Mouse (Mus musculus): ENCODE measurements around the gene Nfib. TPM values are rescaled to one million over a fixed set of nuclear protein-coding genes. Genes with fewer than 3 reads are reported as not detected.

Nfib gene
- total and polyA plus RNA-seq, 3 experiments: 0.04 to 0.11 (median 0.09) TPM

DNA sequence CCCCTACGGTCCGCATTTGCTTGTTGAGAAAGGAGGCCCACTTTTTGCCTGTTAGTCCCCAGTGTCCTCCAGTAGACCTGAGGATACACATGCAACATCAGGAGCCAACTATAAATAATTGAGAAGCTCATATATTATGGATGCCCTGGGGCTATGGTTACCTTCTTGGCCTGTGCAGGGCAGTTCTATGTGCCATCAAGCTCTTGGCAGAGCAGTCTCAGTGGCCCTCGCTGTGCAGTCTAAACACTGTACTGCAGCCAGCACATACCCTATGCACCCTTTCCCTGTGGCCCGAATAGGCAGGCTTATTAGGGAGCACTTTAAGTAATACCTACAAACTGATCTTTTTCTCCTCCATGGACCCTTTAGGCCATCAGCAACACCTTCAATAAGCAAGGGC, 185.6 kb downstream of the Nfib start:
- Histone ChIP-seq H3K9me3 (replicated peaks; ENCODE audit: low read length) (no peaks in the 10 kb centered on the region), H3K9ac (ENCODE audit: insufficient read depth, low read depth) (no peak overlapping the region), H3K4me1 (ENCODE audit: control insufficient read depth in 1 of 2, insufficient read depth in 2 of 2) (peaks cover 0 to 3% of the 10 kb centered on the region in 2 experiments; a peak in 2 of 4 replicates), H3K27me3 (replicated peaks) (no peaks in the 10 kb centered on the region), H3K27ac (ENCODE audit: insufficient read depth, low read depth) (no peak overlapping the region), H3K4me2 (ENCODE audit: insufficient read depth, low read depth, poor library complexity, severe bottlenecking) (no peak overlapping the region), H3K79me2 (replicated peaks; ENCODE audit: control insufficient read depth, extremely low read depth, insufficient read depth, poor library complexity, severe bottlenecking) (no peaks in the 10 kb centered on the region), H3K36me3 (replicated peaks in 1 of 2; ENCODE audit: control insufficient read depth in 1 of 2, insufficient read depth in 1 of 2, low read length in 1 of 2) (no peaks in the 10 kb centered on the region), H3K4me3 (replicated peaks in 1 of 3; ENCODE audit: low read depth in 2 of 3, low read length in 2 of 3, poor library complexity in 1 of 3) (no peak overlapping the region)
- dilution Hi-C loops (cut with MboI; ENCODE audit: extremely low pct_ligation_motif_present, extremely low pct_unique_long_range_greater_than_20kb, low sequenced_read_pairs): no loop called here
- TF ChIP-seq RCOR1 (conservative IDR thresholded peaks at IDR 0.05; ENCODE audit: low read depth, low read length) (no peak), POLR2A (IDR thresholded peaks at IDR 0.05; ENCODE audit: low read depth, low read length) (no peak), SMC3 (IDR thresholded peaks at IDR 0.05; ENCODE audit: low read depth, low read length) (no peak), UBTF (IDR thresholded peaks at IDR 0.05; ENCODE audit: low read depth, low read length) (no peak), TCF12 (IDR thresholded peaks at IDR 0.05; ENCODE audit: low read depth, low read length) (no peak), NELFE (IDR thresholded peaks at IDR 0.05; ENCODE audit: low read depth, low read length) (no peak), ETS1 (conservative IDR thresholded peaks at IDR 0.05; ENCODE audit: low read depth, low read length) (no peak), MYC (IDR thresholded peaks at IDR 0.05; ENCODE audit: low read depth, low read length) (no peak), HCFC1 (IDR thresholded peaks at IDR 0.05; ENCODE audit: low read depth, low read length) (no peak), RAD21 (IDR thresholded peaks at IDR 0.05; ENCODE audit: low read depth, low read length) (no peak), JUN (IDR thresholded peaks at IDR 0.05; ENCODE audit: insufficient read depth, low read depth, low read length) (no peak), MAFK (IDR thresholded peaks at IDR 0.05; ENCODE audit: insufficient replicate concordance, low read length) (no peak), MAZ (IDR thresholded peaks at IDR 0.05; ENCODE audit: low read depth, low read length) (no peak), TBP (conservative IDR thresholded peaks at IDR 0.05; ENCODE audit: low read depth, low read length) (no peak), JUND (conservative IDR thresholded peaks at IDR 0.05; ENCODE audit: low read depth, low read length) (no peak), CHD1 (IDR thresholded peaks at IDR 0.05; ENCODE audit: low read depth, low read length) (no peak), ZKSCAN1 (IDR thresholded peaks at IDR 0.05; ENCODE audit: borderline replicate concordance, low read depth, low read length) (no peak), ZMIZ1 (IDR thresholded peaks at IDR 0.05; ENCODE audit: low read depth, low read length) (no peak)
- in situ Hi-C loops (cut with MboI; ENCODE audit: low pct_ligation_motif_present, low pct_unique_long_range_greater_than_20kb, low sequenced_read_pairs): no loop called here
- no peak for DNase-seq (ENCODE audit: extremely low read depth)

DNA sequence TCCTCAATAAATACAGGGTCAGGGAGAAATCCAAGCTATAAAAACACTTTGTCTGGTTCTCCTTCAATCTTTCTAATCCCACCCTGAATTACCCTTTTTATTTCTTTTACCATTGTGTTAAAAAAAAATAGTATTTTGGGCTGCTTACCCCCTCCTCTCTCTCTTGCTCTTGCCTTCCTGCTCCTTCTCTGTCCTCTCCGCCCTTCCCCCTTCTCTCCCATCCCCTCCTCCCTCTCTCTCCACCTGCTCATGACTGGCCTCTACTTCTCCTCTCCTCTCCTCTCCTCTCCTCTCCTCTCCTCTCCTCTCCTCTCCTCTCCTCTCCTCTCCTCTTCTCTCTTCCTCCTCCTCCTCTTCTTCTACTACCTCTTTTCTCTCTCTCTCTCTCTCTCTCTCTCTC, 187.4 kb downstream of the Nfib start:
- TF ChIP-seq EP300 (IDR thresholded peaks at IDR 0.05; ENCODE audit: low read length) (no peak), UBTF (IDR thresholded peaks at IDR 0.05; ENCODE audit: low read depth, low read length) (no peak), HCFC1 (IDR thresholded peaks at IDR 0.05; ENCODE audit: low read depth, low read length) (no peak), SMC3 (IDR thresholded peaks at IDR 0.05; ENCODE audit: low read depth, low read length) (no peak), BHLHE40 (IDR thresholded peaks at IDR 0.05; ENCODE audit: low read depth, low read length) (no peak), MAX (IDR thresholded peaks at IDR 0.05; ENCODE audit: low read length) (no peak), ZC3H11A (IDR thresholded peaks at IDR 0.05; ENCODE audit: low read depth, low read length) (no peak), NELFE (IDR thresholded peaks at IDR 0.05; ENCODE audit: low read depth, low read length) (no peak), USF1 (IDR thresholded peaks at IDR 0.05; ENCODE audit: low read depth, low read length) (no peak), NRF1 (IDR thresholded peaks at IDR 0.05; ENCODE audit: low read depth, low read length) (no peak), RAD21 (IDR thresholded peaks at IDR 0.05; ENCODE audit: low read depth, low read length) (no peak), CHD2 (IDR thresholded peaks at IDR 0.05; ENCODE audit: low read length) (no peak)
- H3K36me3 ChIP-seq (replicated peaks in 1 of 2; ENCODE audit: control insufficient read depth in 1 of 2, insufficient read depth in 1 of 2, low read length in 1 of 2): no peaks in the 10 kb centered on the region
- peaks cover 2% of the 10 kb centered on the region for H3K9me3 ChIP-seq (replicated peaks; ENCODE audit: low read length)
- in situ Hi-C loops (cut with MboI; ENCODE audit: low pct_ligation_motif_present, low pct_unique_long_range_greater_than_20kb, low sequenced_read_pairs): no loop called here
- no peaks in the 10 kb centered on the region for H3K27me3 ChIP-seq (replicated peaks)
- no peak overlapping the region for H3K9ac ChIP-seq (ENCODE audit: insufficient read depth, low read depth)
- no peaks in the 10 kb centered on the region for H3K79me2 ChIP-seq (replicated peaks; ENCODE audit: control insufficient read depth, extremely low read depth, insufficient read depth, poor library complexity, severe bottlenecking)
- H3K4me2 ChIP-seq (ENCODE audit: insufficient read depth, low read depth, poor library complexity, severe bottlenecking): no peak overlapping the region
- DNase-seq (ENCODE audit: extremely low read depth): no peak
- dilution Hi-C loops (cut with MboI; ENCODE audit: extremely low pct_ligation_motif_present, extremely low pct_unique_long_range_greater_than_20kb, low sequenced_read_pairs): no loop called here
- H3K4me1 ChIP-seq (ENCODE audit: control insufficient read depth in 1 of 2, insufficient read depth in 2 of 2): peaks cover 0 to 3% of the 10 kb centered on the region in 2 experiments; a peak in 2 of 4 replicates
- no peak overlapping the region for H3K4me3 ChIP-seq (replicated peaks in 1 of 3; ENCODE audit: low read depth in 2 of 3, low read length in 2 of 3, poor library complexity in 1 of 3)
- H3K27ac ChIP-seq (ENCODE audit: insufficient read depth, low read depth): no peak overlapping the region

All from CH12.LX (cell line).